ENCODE assay signal across 8 mouse cellular contexts in genomic region chr19:10304810-10305544, GRCm38 (mm10). TPM values are rescaled to one million over a fixed set of nuclear protein-coding genes. Genes with fewer than 3 reads are reported as not detected.
DNase-seq lines count a peak whose midpoint lies in the region; ATAC-seq and TF ChIP-seq lines count a peak whose summit lies in the region.

Gene Dagla (minus strand): TSS chr19:10304877.

- 8% methylated on average over 56 of the region's 56 CpGs for WGBS in forebrain, embryonic 10.5 days
- 7% methylated on average over 52 of the region's 56 CpGs for WGBS in heart, embryonic 15.5 days
- WGBS in lung, adult 2 months: 5% methylated on average over 55 of the region's 56 CpGs
- 9% methylated on average over 55 of the region's 56 CpGs for WGBS in neural tube, embryonic 14.5 days

- peak; percentile 72 for ATAC-seq in heart, embryonic 15.5 days (replicated peaks; ENCODE audit: insufficient number of reproducible peaks, insufficient read depth, low FRiP score, low read depth)
- peak; percentile 93 for ATAC-seq in neural tube, embryonic 14.5 days (ENCODE audit: low read depth)

- peaks cover 65% of the 10 kb centered on the region for H3K27me3 ChIP-seq in forebrain, embryonic 10.5 days (ENCODE audit: poor library complexity, severe bottlenecking)
- peaks cover 32% of the 10 kb centered on the region for H3K27me3 ChIP-seq in heart, embryonic 15.5 days
- no peaks in the 10 kb centered on the region for H3K27me3 ChIP-seq in neural tube, embryonic 14.5 days (ENCODE audit: control insufficient read depth, insufficient read depth, low read length)

- H3K4me2 ChIP-seq in heart, embryonic 15.5 days: peak within 1 kb of the TSS; percentile 95
- peak within 1 kb of the TSS; percentile 62 for H3K4me2 ChIP-seq in neural tube, embryonic 14.5 days (ENCODE audit: low read depth, low read length)

- TF ChIP-seq CTCF in brain, embryonic 14.5 days (IDR thresholded peaks at IDR 0.05; ENCODE audit: borderline replicate concordance, extremely low read depth, insufficient read depth, insufficient read length): peak; percentile 94
- TF ChIP-seq CTCF in lung, adult 2 months (IDR thresholded peaks at IDR 0.05; ENCODE audit: insufficient read depth, low read length): peak; percentile 43; the same call in 1 of the 2 replicates

- peaks cover 29% of the 10 kb centered on the region for H3K4me1 ChIP-seq in forebrain, embryonic 10.5 days
- H3K4me1 ChIP-seq in heart, embryonic 15.5 days (replicated peaks): peaks cover 13% of the 10 kb centered on the region
- no peaks in the 10 kb centered on the region for H3K4me1 ChIP-seq in lung, adult 2 months (ENCODE audit: control insufficient read depth, insufficient read depth, low read length)
- H3K4me1 ChIP-seq in neural tube, embryonic 14.5 days (ENCODE audit: control insufficient read depth, insufficient read depth, low read length): peaks cover 7% of the 10 kb centered on the region; the same call in 1 of the 2 replicates

- no peaks in the 10 kb centered on the region for H3K9me3 ChIP-seq in forebrain, embryonic 10.5 days
- H3K9me3 ChIP-seq in heart, embryonic 15.5 days (replicated peaks): no peaks in the 10 kb centered on the region
- H3K9me3 ChIP-seq in neural tube, embryonic 14.5 days (ENCODE audit: control insufficient read depth, low read length): no peaks in the 10 kb centered on the region

- H3K4me3 ChIP-seq in forebrain, embryonic 10.5 days: peak within 1 kb of the TSS; percentile 78
- peak within 1 kb of the TSS; percentile 68 for H3K4me3 ChIP-seq in heart, embryonic 15.5 days
- peak within 1 kb of the TSS; percentile 40 for H3K4me3 ChIP-seq in lung, adult 2 months (replicated peaks; ENCODE audit: extremely low read depth, low read depth, low read length)
- peak within 1 kb of the TSS; percentile 84 for H3K4me3 ChIP-seq in neural tube, embryonic 14.5 days (ENCODE audit: low read depth, low read length)

- H3K9ac ChIP-seq in heart, embryonic 15.5 days: peak within 1 kb of the TSS; percentile 67
- H3K9ac ChIP-seq in neural tube, embryonic 14.5 days (replicated peaks; ENCODE audit: low read depth, low read length): peak within 1 kb of the TSS; percentile 93

- H3K27ac ChIP-seq in forebrain, embryonic 10.5 days: peak within 1 kb of the TSS; percentile 87
- H3K27ac ChIP-seq in heart, embryonic 15.5 days: no peak within 1 kb of the TSS
- no peak within 1 kb of the TSS for H3K27ac ChIP-seq in neural tube, embryonic 14.5 days (ENCODE audit: low read depth, low read length)

- no peaks in the 10 kb centered on the region for H3K36me3 ChIP-seq in forebrain, embryonic 10.5 days (replicated peaks)
- no peaks in the 10 kb centered on the region for H3K36me3 ChIP-seq in heart, embryonic 15.5 days
- no peaks in the 10 kb centered on the region for H3K36me3 ChIP-seq in neural tube, embryonic 14.5 days (ENCODE audit: control insufficient read depth, insufficient read depth, low read length)

- DNase-seq in CD4-positive helper T cell, adult 2 months (ENCODE audit: low read depth, low spot score): peak; percentile 40
- peak; percentile 86 for DNase-seq in brain, embryonic 14.5 days (ENCODE audit: low read depth)
- DNase-seq in forebrain, embryonic 10.5 days (ENCODE audit: extremely low spot score, low spot score): peak; percentile 77
- peak; percentile 55 to 81 for DNase-seq in kidney, postnatal 36 days
- DNase-seq in lung, adult 2 months: peak; percentile 89
- peak; percentile 91 for DNase-seq in testis, postnatal 10 days (ENCODE audit: low spot score)

- peak; percentile 57; the same call in 1 of the 2 replicates for TF ChIP-seq POLR2A in brain, embryonic 14.5 days (IDR thresholded peaks at IDR 0.05; ENCODE audit: borderline replicate concordance, extremely low read depth, insufficient read depth, insufficient read length, poor library complexity, severe bottlenecking)
- TF ChIP-seq POLR2A in lung, adult 2 months (IDR thresholded peaks at IDR 0.05; ENCODE audit: borderline replicate concordance, extremely low read depth, low read depth, low read length): no peak

RNA-seq across cellular contexts. Expression of gene Dagla, which starts in this region (rescaled TPM):
- polyA plus RNA-seq in brain, embryonic 14.5 days (2012; rRNA removed): 20.2 and 24.8 TPM in 2 replicates
- polyA plus RNA-seq in forebrain, embryonic 10.5 days (2016; fragmentation: Nextera tagmentation; extraction: Ambion mirVana): 1.7 and 1.9 TPM in 2 replicates
- polyA plus RNA-seq in heart, embryonic 15.5 days (2015; fragmentation: Nextera tagmentation; extraction: Ambion mirVana): 0.88 and 1.5 TPM in 2 replicates
- 15.3 TPM in 2 replicates for polyA plus RNA-seq in lung, adult 2 months (2012; rRNA removed)
- 7.8 and 8.9 TPM in 2 replicates for polyA plus RNA-seq in neural tube, embryonic 14.5 days (2014; fragmentation: Nextera tagmentation; extraction: Ambion mirVana)

Comparison
In these comparisons a context has a peak if more than half of its experiments do, and no peak if none do; other contexts are left out.
1. DNase-seq: peak in every context shown above with its lines; median percentile 91 in testis, postnatal 10 days; 89 in lung, adult 2 months; 86 in brain, embryonic 14.5 days; 77 in forebrain, embryonic 10.5 days; 68 in kidney, postnatal 36 days; 40 in CD4-positive helper T cell, adult 2 months.